Mouse (Mus musculus) midbrain, embryonic 12.5 days (tissue): ENCODE results near the gene Ascc3. TPM values are rescaled to one million over a fixed set of nuclear protein-coding genes. Genes with fewer than 3 reads are reported as not detected.

ENCODE experiments used
- ATAC-seq: fragments of 200-750 bp; cut with Nextera tagmentation; 2 replicates; pipeline ENCODE4 v1.8.0; 2017; ENCODE audit warnings: low read depth, moderate TSS enrichment, moderate library complexity; ENCODE audit not compliant: low FRiP score
- H3K27ac ChIP-seq: fragments of 300-500 bp; sonication (generic); replicated peaks from 2 replicates; pipeline ENCODE4 v1.5.1; 2016; ENCODE audit warnings: mild to moderate bottlenecking
- H3K27me3 ChIP-seq: fragments of 300-500 bp; sonication (generic); 2 replicates; pipeline ENCODE4 v1.6.1; 2016; ENCODE audit warnings: mild to moderate bottlenecking
- H3K36me3 ChIP-seq: fragments of 300-500 bp; sonication (generic); 2 replicates; pipeline ENCODE4 v1.6.1; 2016
- H3K4me1 ChIP-seq: fragments of 300-500 bp; sonication (generic); 2 replicates; pipeline ENCODE4 v1.6.1; 2016
- H3K4me2 ChIP-seq: fragments of 300-500 bp; sonication (generic); replicated peaks from 2 replicates; pipeline ENCODE4 v1.6.1; 2016; ENCODE audit warnings: mild to moderate bottlenecking, moderate library complexity
- H3K4me3 ChIP-seq: fragments of 300-500 bp; sonication (generic); 2 replicates; pipeline ENCODE4 v1.5.1; 2016; ENCODE audit warnings: mild to moderate bottlenecking
- H3K9ac ChIP-seq: fragments of 300-500 bp; sonication (generic); replicated peaks from 2 replicates; pipeline ENCODE4 v1.6.1; 2016; ENCODE audit warnings: mild to moderate bottlenecking, moderate library complexity
- H3K9me3 ChIP-seq: fragments of 300-500 bp; sonication (generic); 2 replicates; pipeline ENCODE4 v1.6.1; 2016; ENCODE audit warnings: mild to moderate bottlenecking
- WGBS: fragments of 180-500 bp; shearing (Covaris S2); methylation state at CpG from one replicate; pipeline ENCODE4 v1.1.7; 2016; 5-methylcytosine and 5-hydroxymethylcytosine counted together
- polyA plus RNA-seq: library from polyadenylated mRNA; unstranded; fragments of >200 nt; fragmentation: Nextera tagmentation; extraction: Ambion mirVana; gene quantifications from 2 replicates; pipeline ENCODE4 v1.2.1, GENCODE M21; 2016

Ascc3 gene
- 22.2 and 25.2 TPM in 2 replicates for polyA plus RNA-seq

- H3K27me3 ChIP-seq: no peaks in the 10 kb centered on the region
- H3K36me3 ChIP-seq: no peaks in the 10 kb centered on the region
- H3K9me3 ChIP-seq: no peaks in the 10 kb centered on the region
- peak within 1 kb of the TSS; percentile 71 for H3K9ac ChIP-seq
- H3K27ac ChIP-seq: peak within 1 kb of the TSS; percentile 86
- peak within 1 kb of the TSS; percentile 63 for H3K4me2 ChIP-seq
- under 1% methylated on average over 64 of the region's 79 CpGs for WGBS
- 0 out of 2 replicates have a peak, but pooled peaks cover 4% of the 10 kb centered on the region for H3K4me1 ChIP-seq
- H3K4me3 ChIP-seq: peak within 1 kb of the TSS; percentile 85
- peak; percentile 100 for ATAC-seq
Observed at GRCm38 (mm10) chr10:50592355-50593293, at the start of gene Ascc3. Gene Ascc3 (plus strand): TSS chr10:50592669.

GRCm38 (mm10) chr10:50584721-50585120 lies 7.7 kb upstream of the Ascc3 start:
- Histone ChIP-seq H3K4me3 (no peak overlapping the region), H3K9ac (no peak overlapping the region), H3K4me1 (no peaks in the 10 kb centered on the region), H3K36me3 (no peaks in the 10 kb centered on the region), H3K9me3 (no peaks in the 10 kb centered on the region), H3K4me2 (no peak overlapping the region), H3K27me3 (no peaks in the 10 kb centered on the region), H3K27ac (no peak overlapping the region)
- 69% methylated on average over 1 of the region's 1 CpGs for WGBS
- no peak for ATAC-seq

- no peak overlapping the region for H3K27ac ChIP-seq
- H3K4me2 ChIP-seq: no peak overlapping the region
- H3K36me3 ChIP-seq: no peaks in the 10 kb centered on the region
- H3K9me3 ChIP-seq: no peaks in the 10 kb centered on the region
- no peaks in the 10 kb centered on the region for H3K4me1 ChIP-seq
- no peak overlapping the region for H3K9ac ChIP-seq
- 91% methylated on average over 1 of the region's 1 CpGs for WGBS
- ATAC-seq: no peak
- H3K4me3 ChIP-seq: no peak overlapping the region
- H3K27me3 ChIP-seq: no peaks in the 10 kb centered on the region
Observed at GRCm38 (mm10) chr10:50586556-50586955, 5.9 kb upstream of the Ascc3 start.

GRCm38 (mm10) chr10:50593371-50593770 lies 902 bp downstream of the Ascc3 start:
- Histone ChIP-seq H3K36me3 (no peaks in the 10 kb centered on the region), H3K4me3 (peak overlapping the region; percentile 85), H3K27me3 (no peaks in the 10 kb centered on the region), H3K9ac (no peak overlapping the region), H3K9me3 (no peaks in the 10 kb centered on the region), H3K4me1 (0 out of 2 replicates have a peak, but pooled peaks cover 4% of the 10 kb centered on the region), H3K27ac (no peak overlapping the region), H3K4me2 (peak overlapping the region; percentile 63)
- WGBS: 74% methylated on average over 12 of the region's 12 CpGs
- ATAC-seq: no peak

GRCm38 (mm10) chr10:50595340-50595739 lies 2.9 kb downstream of the Ascc3 start:
- H3K27ac ChIP-seq: no peak overlapping the region
- H3K9me3 ChIP-seq: no peaks in the 10 kb centered on the region
- no peak for ATAC-seq

GRCm38 (mm10) chr10:50604919-50605318 lies 12.4 kb downstream of the Ascc3 start:
- H3K4me3 ChIP-seq: no peak overlapping the region
- no peak for ATAC-seq
- H3K9ac ChIP-seq: no peak overlapping the region
- no peak overlapping the region for H3K4me2 ChIP-seq
- no peaks in the 10 kb centered on the region for H3K27me3 ChIP-seq
- no peaks in the 10 kb centered on the region for H3K36me3 ChIP-seq
- H3K9me3 ChIP-seq: no peaks in the 10 kb centered on the region
- 90% methylated on average over 5 of the region's 5 CpGs for WGBS
- H3K4me1 ChIP-seq: no peaks in the 10 kb centered on the region
- H3K27ac ChIP-seq: no peak overlapping the region

More at GRCm38 (mm10) chr10:50595340-50595739, 2.9 kb downstream of the Ascc3 start:
- Histone ChIP-seq H3K4me2 (no peak overlapping the region), H3K9ac (no peak overlapping the region), H3K27me3 (no peaks in the 10 kb centered on the region), H3K36me3 (no peaks in the 10 kb centered on the region), H3K4me3 (no peak overlapping the region), H3K4me1 (0 out of 2 replicates have a peak, but pooled peaks cover 4% of the 10 kb centered on the region)

- Histone ChIP-seq H3K36me3 (peaks cover 8% of the 10 kb centered on the region; the same call in 1 of the 2 replicates), H3K9ac (no peak overlapping the region), H3K27me3 (no peaks in the 10 kb centered on the region), H3K27ac (no peak overlapping the region), H3K4me3 (no peak overlapping the region), H3K4me1 (no peaks in the 10 kb centered on the region), H3K9me3 (no peaks in the 10 kb centered on the region), H3K4me2 (no peak overlapping the region)
- ATAC-seq: no peak
- 93% methylated on average over 9 of the region's 9 CpGs for WGBS
Observed at GRCm38 (mm10) chr10:50613840-50614239, 21.4 kb downstream of the Ascc3 start.

GRCm38 (mm10) chr10:50625874-50626273 lies 33.4 kb downstream of the Ascc3 start:
- no peak overlapping the region for H3K4me3 ChIP-seq
- no peak for ATAC-seq
- H3K9me3 ChIP-seq: no peaks in the 10 kb centered on the region
- no peak overlapping the region for H3K9ac ChIP-seq
- H3K27ac ChIP-seq: no peak overlapping the region
- no peaks in the 10 kb centered on the region for H3K27me3 ChIP-seq
- WGBS: 90% methylated on average over 1 of the region's 1 CpGs
- H3K4me2 ChIP-seq: no peak overlapping the region
- H3K4me1 ChIP-seq: no peaks in the 10 kb centered on the region
- H3K36me3 ChIP-seq: peaks cover 11% of the 10 kb centered on the region; the same call in 1 of the 2 replicates

GRCm38 (mm10) chr10:50639607-50640006 lies 47.1 kb downstream of the Ascc3 start:
- Histone ChIP-seq H3K9me3 (no peaks in the 10 kb centered on the region), H3K4me2 (no peak overlapping the region), H3K27me3 (no peaks in the 10 kb centered on the region), H3K36me3 (no peaks in the 10 kb centered on the region), H3K27ac (no peak overlapping the region), H3K9ac (no peak overlapping the region), H3K4me3 (no peak overlapping the region), H3K4me1 (no peaks in the 10 kb centered on the region)
- ATAC-seq: no peak
- WGBS: 58% methylated on average over 1 of the region's 1 CpGs

- Histone ChIP-seq H3K9me3 (no peaks in the 10 kb centered on the region), H3K4me2 (no peak overlapping the region), H3K4me1 (no peaks in the 10 kb centered on the region), H3K9ac (no peak overlapping the region), H3K4me3 (no peak overlapping the region), H3K27me3 (no peaks in the 10 kb centered on the region), H3K27ac (no peak overlapping the region), H3K36me3 (peaks cover 4% of the 10 kb centered on the region; the same call in 1 of the 2 replicates)
- WGBS: 92% methylated on average over 8 of the region's 8 CpGs
- ATAC-seq: no peak
Observed at GRCm38 (mm10) chr10:50650612-50651011, 58.1 kb downstream of the Ascc3 start.

- Histone ChIP-seq H3K4me2 (no peak overlapping the region), H3K4me3 (no peak overlapping the region), H3K4me1 (no peaks in the 10 kb centered on the region), H3K9me3 (no peaks in the 10 kb centered on the region), H3K9ac (no peak overlapping the region), H3K27me3 (no peaks in the 10 kb centered on the region), H3K27ac (no peak overlapping the region), H3K36me3 (peaks cover 4% of the 10 kb centered on the region; the same call in 1 of the 2 replicates)
- no peak for ATAC-seq
- WGBS: 96% methylated on average over 3 of the region's 3 CpGs
Observed at GRCm38 (mm10) chr10:50653551-50653950, 61.1 kb downstream of the Ascc3 start.

- Histone ChIP-seq H3K9me3 (no peaks in the 10 kb centered on the region), H3K9ac (no peak overlapping the region), H3K27ac (no peak overlapping the region), H3K4me3 (no peak overlapping the region), H3K27me3 (no peaks in the 10 kb centered on the region), H3K36me3 (peaks cover 4% of the 10 kb centered on the region; the same call in 1 of the 2 replicates), H3K4me1 (no peaks in the 10 kb centered on the region), H3K4me2 (no peak overlapping the region)
- ATAC-seq: peak; percentile 78
- 54% methylated on average over 1 of the region's 1 CpGs for WGBS
Observed at GRCm38 (mm10) chr10:50657352-50657751, 64.9 kb downstream of the Ascc3 start.
